Mouse (Mus musculus): ENCODE results near the gene Adgrb2. TPM values are rescaled to one million over a fixed set of nuclear protein-coding genes. Genes with fewer than 3 reads are reported as not detected.

Adgrb2 gene
- total RNA-seq, 1 experiment: 19.5 TPM

DNA sequence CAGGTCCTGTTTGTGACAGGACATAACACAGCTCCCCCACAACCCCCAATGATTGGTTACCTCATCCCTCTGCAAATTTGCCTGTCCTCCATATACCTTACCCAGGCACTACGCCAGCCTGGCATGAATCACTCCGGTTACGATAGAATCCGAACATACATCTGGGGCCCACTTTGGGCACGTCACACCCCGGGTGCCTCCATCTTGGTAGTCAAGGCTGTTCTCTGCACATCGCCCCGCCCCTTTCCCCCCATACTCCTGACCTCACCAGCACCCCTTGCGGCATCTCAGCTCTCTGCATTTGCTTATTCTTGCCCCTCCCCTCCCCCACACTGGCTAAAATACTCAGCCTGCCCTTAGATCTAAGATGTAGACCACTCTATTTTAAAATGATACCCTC lies 20.9 kb downstream of the Adgrb2 start:
- peaks cover 0 to 22% of the 10 kb centered on the region in 2 experiments; a peak in 3 of 4 replicates for H3K4me1 ChIP-seq (ENCODE audit: control insufficient read depth in 2 of 2, insufficient read depth in 2 of 2, low read length in 2 of 2, poor library complexity in 1 of 2)
- peak; percentile 91 for DNase-seq (ENCODE audit: low read depth, low spot score)
- no peaks in the 10 kb centered on the region; the same call in 1 of the 2 replicates for H3K36me3 ChIP-seq (ENCODE audit: control insufficient read depth, insufficient read depth, low read length, poor library complexity, severe bottlenecking)
- TF ChIP-seq ZNF384 (IDR thresholded peaks at IDR 0.05; ENCODE audit: low read depth, low read length) (no peak), HCFC1 (IDR thresholded peaks at IDR 0.05; ENCODE audit: borderline replicate concordance, insufficient read depth, low read length) (0 out of 2 replicates have a peak, but pooled peaks have one; percentile 30), CHD2 (IDR thresholded peaks at IDR 0.05; ENCODE audit: low read depth, low read length) (peak; percentile 37; the same call in 1 of the 2 replicates), ZC3H11A (IDR thresholded peaks at IDR 0.05; ENCODE audit: borderline replicate concordance, low read depth, low read length) (no peak), MAFK (IDR thresholded peaks at IDR 0.05; ENCODE audit: insufficient read depth, low read depth, low read length) (no peak)
- peak overlapping the region; percentile 32; the same call in 1 of the 2 replicates for H3K9ac ChIP-seq (ENCODE audit: insufficient read depth, low read depth, low read length, poor library complexity, severe bottlenecking)
- H3K4me3 ChIP-seq (ENCODE audit: insufficient read depth in 1 of 2, low read depth in 1 of 2, low read length in 2 of 2, poor library complexity in 1 of 2, severe bottlenecking in 1 of 2): peak overlapping the region; percentile 41 to 65
- H3K27ac ChIP-seq (ENCODE audit: insufficient read depth, low read depth, low read length, poor library complexity, severe bottlenecking): no peak overlapping the region
- no peaks in the 10 kb centered on the region for H3K9me3 ChIP-seq (ENCODE audit: control insufficient read depth, insufficient read depth, low read depth, low read length)
- in situ Hi-C loops (cut with MboI; ENCODE audit: low sequenced_read_pairs in 2 of 2, unreplicated experiment in 2 of 2): no loop called here

- peak overlapping the region; percentile 51; the same call in 1 of the 2 replicates for H3K9ac ChIP-seq (ENCODE audit: insufficient read depth, low read depth, low read length, poor library complexity, severe bottlenecking)
- in situ Hi-C loops (cut with MboI; ENCODE audit: low sequenced_read_pairs in 2 of 2, unreplicated experiment in 2 of 2): no loop called here
- H3K4me3 ChIP-seq (ENCODE audit: insufficient read depth in 1 of 2, low read depth in 1 of 2, low read length in 2 of 2, poor library complexity in 1 of 2, severe bottlenecking in 1 of 2): peak overlapping the region; percentile 62 to 69
- no peaks in the 10 kb centered on the region; the same call in 1 of the 2 replicates for H3K36me3 ChIP-seq (ENCODE audit: control insufficient read depth, insufficient read depth, low read length, poor library complexity, severe bottlenecking)
- no peak overlapping the region for H3K27ac ChIP-seq (ENCODE audit: insufficient read depth, low read depth, low read length, poor library complexity, severe bottlenecking)
- no peak for DNase-seq (ENCODE audit: low read depth, low spot score)
- no peaks in the 10 kb centered on the region for H3K9me3 ChIP-seq (ENCODE audit: control insufficient read depth, insufficient read depth, low read depth, low read length)
- TF ChIP-seq CHD2 (IDR thresholded peaks at IDR 0.05; ENCODE audit: low read depth, low read length): no peak
- TF ChIP-seq ZNF384 (IDR thresholded peaks at IDR 0.05; ENCODE audit: low read depth, low read length): no peak
- no peak for TF ChIP-seq HCFC1 (IDR thresholded peaks at IDR 0.05; ENCODE audit: borderline replicate concordance, insufficient read depth, low read length)
- TF ChIP-seq MAFK (IDR thresholded peaks at IDR 0.05; ENCODE audit: insufficient read depth, low read depth, low read length): no peak
- TF ChIP-seq ZC3H11A (IDR thresholded peaks at IDR 0.05; ENCODE audit: borderline replicate concordance, low read depth, low read length): no peak
- H3K4me1 ChIP-seq (ENCODE audit: control insufficient read depth in 2 of 2, insufficient read depth in 2 of 2, low read length in 2 of 2, poor library complexity in 1 of 2): peaks cover 0 to 22% of the 10 kb centered on the region in 2 experiments; a peak in 3 of 4 replicates
These were observed 21.9 kb downstream of the Adgrb2 start for GRCm38 (mm10) chr4:130006533-130006932.

GRCm38 (mm10) chr4:130009043-130009442 lies 24.4 kb downstream of the Adgrb2 start:
- TF ChIP-seq MAFK (IDR thresholded peaks at IDR 0.05; ENCODE audit: insufficient read depth, low read depth, low read length) (no peak), ZC3H11A (IDR thresholded peaks at IDR 0.05; ENCODE audit: borderline replicate concordance, low read depth, low read length) (no peak), CHD2 (IDR thresholded peaks at IDR 0.05; ENCODE audit: low read depth, low read length) (no peak), ZNF384 (IDR thresholded peaks at IDR 0.05; ENCODE audit: low read depth, low read length) (no peak), HCFC1 (IDR thresholded peaks at IDR 0.05; ENCODE audit: borderline replicate concordance, insufficient read depth, low read length) (no peak)
- H3K36me3 ChIP-seq (ENCODE audit: control insufficient read depth, insufficient read depth, low read length, poor library complexity, severe bottlenecking): no peaks in the 10 kb centered on the region; the same call in 1 of the 2 replicates
- H3K4me3 ChIP-seq (ENCODE audit: insufficient read depth in 1 of 2, low read depth in 1 of 2, low read length in 2 of 2, poor library complexity in 1 of 2, severe bottlenecking in 1 of 2): no peak overlapping the region
- no peak for DNase-seq (ENCODE audit: low read depth, low spot score)
- peaks cover 0 to 27% of the 10 kb centered on the region in 2 experiments; a peak in 3 of 4 replicates for H3K4me1 ChIP-seq (ENCODE audit: control insufficient read depth in 2 of 2, insufficient read depth in 2 of 2, low read length in 2 of 2, poor library complexity in 1 of 2)
- in situ Hi-C loops (cut with MboI; ENCODE audit: low sequenced_read_pairs in 2 of 2, unreplicated experiment in 2 of 2): no loop called here
- H3K27ac ChIP-seq (ENCODE audit: insufficient read depth, low read depth, low read length, poor library complexity, severe bottlenecking): no peak overlapping the region
- H3K9ac ChIP-seq (ENCODE audit: insufficient read depth, low read depth, low read length, poor library complexity, severe bottlenecking): no peak overlapping the region
- no peaks in the 10 kb centered on the region for H3K9me3 ChIP-seq (ENCODE audit: control insufficient read depth, insufficient read depth, low read depth, low read length)

DNA sequence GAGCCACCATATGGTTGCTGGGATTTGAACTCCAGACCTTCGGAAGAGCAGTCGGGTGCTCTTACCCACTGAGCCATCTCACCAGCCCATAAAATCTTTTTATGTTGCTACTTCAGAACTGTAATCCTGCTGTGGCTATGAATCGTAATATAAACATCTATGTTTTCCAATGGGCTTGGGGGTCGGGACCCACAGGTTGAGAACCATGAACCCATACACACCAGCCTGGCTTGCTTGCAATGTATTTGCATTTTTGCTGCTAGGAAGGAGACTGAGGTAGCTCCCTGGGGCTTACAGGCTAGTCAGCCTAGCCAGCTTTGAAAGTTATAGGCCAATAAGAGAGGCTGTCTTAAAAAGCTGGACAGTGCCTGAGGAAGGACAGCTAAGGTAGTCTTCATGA lies 26.1 kb downstream of the Adgrb2 start:
- no peak overlapping the region for H3K4me3 ChIP-seq (ENCODE audit: insufficient read depth in 1 of 2, low read depth in 1 of 2, low read length in 2 of 2, poor library complexity in 1 of 2, severe bottlenecking in 1 of 2)
- TF ChIP-seq ZNF384 (IDR thresholded peaks at IDR 0.05; ENCODE audit: low read depth, low read length) (no peak), CHD2 (IDR thresholded peaks at IDR 0.05; ENCODE audit: low read depth, low read length) (peak; percentile 86)
- no peak overlapping the region for H3K9ac ChIP-seq (ENCODE audit: insufficient read depth, low read depth, low read length, poor library complexity, severe bottlenecking)
- peaks cover 0 to 23% of the 10 kb centered on the region in 2 experiments; a peak in 3 of 4 replicates for H3K4me1 ChIP-seq (ENCODE audit: control insufficient read depth in 2 of 2, insufficient read depth in 2 of 2, low read length in 2 of 2, poor library complexity in 1 of 2)
- no peaks in the 10 kb centered on the region; the same call in 1 of the 2 replicates for H3K36me3 ChIP-seq (ENCODE audit: control insufficient read depth, insufficient read depth, low read length, poor library complexity, severe bottlenecking)
- no peak overlapping the region for H3K27ac ChIP-seq (ENCODE audit: insufficient read depth, low read depth, low read length, poor library complexity, severe bottlenecking)
- H3K9me3 ChIP-seq (ENCODE audit: control insufficient read depth, insufficient read depth, low read depth, low read length): no peaks in the 10 kb centered on the region
- in situ Hi-C loops (cut with MboI; ENCODE audit: low sequenced_read_pairs in 2 of 2, unreplicated experiment in 2 of 2): no loop called here
- DNase-seq (ENCODE audit: low read depth, low spot score): no peak
